Mouse (Mus musculus) ovary, adult 18-20 months (tissue): Measurements from ENCODE around the gene Ogg1.
A peak's percentile ranks its signal among the peaks of the same experiment; 100 is the strongest.

Experiments
- DNase-seq: peaks from one replicate; pipeline ENCODE4 v3.0.0; 2022; ENCODE audit warnings: low spot score, mixed read lengths

Gene Ogg1

GRCm38 (mm10) chr6:113326533-113327315 lies at the start of gene Ogg1:
Gene Ogg1, plus strand, starts transcription at chr6:113326972.
- DNase-seq, result peak; percentile 99

- DNase-seq, result no peak
Observed at GRCm38 (mm10) chr6:113281676-113282075, 45.1 kb upstream of the Ogg1 start.

- no peak for DNase-seq
Observed at GRCm38 (mm10) chr6:113282101-113282802, 44.5 kb upstream of the Ogg1 start, which contains the start of gene Cpne9. Gene Cpne9, plus strand, starts transcription at chr6:113282307.

- no peak for DNase-seq
Observed at GRCm38 (mm10) chr6:113282969-113283368, 43.8 kb upstream of the Ogg1 start.

GRCm38 (mm10) chr6:113283500-113283899 lies 43.3 kb upstream of the Ogg1 start:
- no peak for DNase-seq

GRCm38 (mm10) chr6:113284931-113285330 lies 41.8 kb upstream of the Ogg1 start:
- DNase-seq, result no peak

- DNase-seq, result no peak
Observed at GRCm38 (mm10) chr6:113286316-113286715, 40.5 kb upstream of the Ogg1 start.

GRCm38 (mm10) chr6:113287236-113287635 lies 39.5 kb upstream of the Ogg1 start:
- DNase-seq, result no peak

GRCm38 (mm10) chr6:113289346-113289745 lies 37.4 kb upstream of the Ogg1 start:
- DNase-seq, result no peak

- DNase-seq, result no peak
Observed at GRCm38 (mm10) chr6:113290346-113290745, 36.4 kb upstream of the Ogg1 start.

GRCm38 (mm10) chr6:113292938-113293337 lies 33.8 kb upstream of the Ogg1 start:
- DNase-seq, result no peak

- no peak for DNase-seq
Observed at GRCm38 (mm10) chr6:113296046-113296445, 30.7 kb upstream of the Ogg1 start.

- DNase-seq, result no peak
Observed at GRCm38 (mm10) chr6:113296639-113297038, 30.1 kb upstream of the Ogg1 start.

GRCm38 (mm10) chr6:113301350-113301749 lies 25.4 kb upstream of the Ogg1 start:
- DNase-seq, result no peak

- DNase-seq, result no peak
Observed at GRCm38 (mm10) chr6:113302258-113302657, 24.5 kb upstream of the Ogg1 start.

GRCm38 (mm10) chr6:113306322-113306985 lies 20.3 kb upstream of the Ogg1 start:
- peak; percentile 100 for DNase-seq

- no peak for DNase-seq
Observed at GRCm38 (mm10) chr6:113306986-113307349, 19.8 kb upstream of the Ogg1 start, which contains the start of gene Brpf1. Gene Brpf1, plus strand, starts transcription at chr6:113307137.

- DNase-seq, result peak; percentile 31
Observed at GRCm38 (mm10) chr6:113307481-113308121, 19.2 kb upstream of the Ogg1 start.

- DNase-seq, result no peak
Observed at GRCm38 (mm10) chr6:113308141-113308540, 18.6 kb upstream of the Ogg1 start.

GRCm38 (mm10) chr6:113315972-113316371 lies 10.8 kb upstream of the Ogg1 start:
- DNase-seq, result no peak

GRCm38 (mm10) chr6:113329396-113329795 lies 2.6 kb downstream of the Ogg1 start:
- DNase-seq, result no peak

- DNase-seq, result no peak
Observed at GRCm38 (mm10) chr6:113330547-113330946, 3.8 kb downstream of the Ogg1 start.
